Mouse (Mus musculus) hindlimb bud, embryonic 11.5 days (tissue): ENCODE results near the gene Rab8a.

Experiments used
- DNase-seq: peaks from one replicate; pipeline ENCODE4 v3.0.0-alpha.2; 2012; ENCODE audit warnings: low read depth, low spot score; ENCODE audit errors: extremely low spot score

Rab8a gene

DNA sequence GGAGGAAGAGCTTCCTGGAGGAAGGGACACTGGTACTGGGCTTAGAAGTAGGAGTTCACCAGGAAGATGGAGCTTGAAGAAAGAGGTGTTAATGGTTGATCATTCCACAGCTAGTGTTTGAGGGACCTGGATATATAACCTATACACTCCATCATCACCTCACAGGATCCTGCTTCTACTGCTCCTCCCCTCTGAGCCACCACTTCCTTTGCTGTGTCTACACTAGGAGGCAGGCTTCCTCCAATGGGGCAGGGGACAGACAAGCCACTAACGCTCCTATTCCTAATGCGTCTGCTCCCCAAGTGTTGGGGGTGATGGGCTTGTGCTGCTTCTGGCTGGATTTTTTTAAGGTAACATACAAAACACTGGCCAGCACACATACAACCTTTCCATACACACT, 49.7 kb downstream of the Rab8a start:
- no peak for DNase-seq

- DNase-seq, result no peak
These were observed 50.8 kb downstream of the Rab8a start for GRCm38 (mm10) chr8:72211846-72212245.

- DNase-seq, result no peak
These were observed 51.8 kb downstream of the Rab8a start, which contains the start of gene Cib3 for GRCm38 (mm10) chr8:72212751-72213150. TSS of gene Cib3 (minus strand) at chr8:72212837.

GRCm38 (mm10) chr8:72213536-72213935, 52.5 kb downstream of the Rab8a start, which contains the start of gene Gm11034:
TSS of gene Gm11034 (minus strand) at chr8:72213636.
- DNase-seq, result no peak

- DNase-seq, result no peak
These were observed 54.1 kb downstream of the Rab8a start for GRCm38 (mm10) chr8:72215060-72215459.

GRCm38 (mm10) chr8:72215871-72216270, 54.9 kb downstream of the Rab8a start:
- DNase-seq, result no peak

DNA sequence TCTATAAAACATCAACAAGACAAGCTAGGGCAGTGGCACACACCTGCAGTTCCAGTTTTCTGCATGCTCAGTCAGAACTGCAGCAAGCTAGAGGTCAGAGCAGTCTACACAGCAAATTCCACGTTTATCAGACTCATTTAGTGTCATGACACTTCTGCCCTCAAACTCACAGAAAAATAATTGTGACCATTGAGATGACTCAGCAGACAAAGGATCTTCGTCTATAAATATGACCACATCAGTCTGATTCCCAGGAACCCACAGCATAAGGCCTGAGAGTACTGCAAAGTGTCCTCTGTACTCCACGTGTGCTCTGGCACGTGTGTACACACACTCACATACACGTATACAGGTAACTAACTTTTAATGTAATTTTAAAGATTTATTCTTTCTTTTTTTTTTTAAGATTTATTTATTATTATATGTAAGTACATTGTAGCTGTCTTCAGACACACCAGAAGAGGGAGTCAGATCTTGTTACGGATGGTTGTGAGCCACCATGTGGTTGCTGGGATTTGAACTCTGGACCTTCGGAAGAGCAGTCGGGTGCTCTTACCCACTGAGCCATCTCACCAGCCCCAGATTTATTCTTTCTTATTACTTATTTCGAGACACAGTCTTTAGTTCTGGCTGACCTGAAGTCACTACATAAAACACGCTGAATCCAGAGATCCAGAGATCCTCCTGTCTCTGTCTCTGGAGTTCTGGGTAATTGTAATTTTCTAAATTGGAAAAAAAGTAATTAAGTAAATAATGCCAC, 58.0 kb downstream of the Rab8a start:
- no peak for DNase-seq

- DNase-seq, result peak; percentile 98
These were observed 58.8 kb downstream of the Rab8a start, which contains the start of gene Fam32a for GRCm38 (mm10) chr8:72219541-72220363. TSS of gene Fam32a (plus strand) at chr8:72219730.

- DNase-seq, result no peak
These were observed 59.8 kb downstream of the Rab8a start for GRCm38 (mm10) chr8:72220758-72221157.

- no peak for DNase-seq
These were observed 61.7 kb downstream of the Rab8a start for GRCm38 (mm10) chr8:72222656-72223055.
